Comparison of ENCODE assay signal across 11 mouse cellular contexts in the genomic region with DNA sequence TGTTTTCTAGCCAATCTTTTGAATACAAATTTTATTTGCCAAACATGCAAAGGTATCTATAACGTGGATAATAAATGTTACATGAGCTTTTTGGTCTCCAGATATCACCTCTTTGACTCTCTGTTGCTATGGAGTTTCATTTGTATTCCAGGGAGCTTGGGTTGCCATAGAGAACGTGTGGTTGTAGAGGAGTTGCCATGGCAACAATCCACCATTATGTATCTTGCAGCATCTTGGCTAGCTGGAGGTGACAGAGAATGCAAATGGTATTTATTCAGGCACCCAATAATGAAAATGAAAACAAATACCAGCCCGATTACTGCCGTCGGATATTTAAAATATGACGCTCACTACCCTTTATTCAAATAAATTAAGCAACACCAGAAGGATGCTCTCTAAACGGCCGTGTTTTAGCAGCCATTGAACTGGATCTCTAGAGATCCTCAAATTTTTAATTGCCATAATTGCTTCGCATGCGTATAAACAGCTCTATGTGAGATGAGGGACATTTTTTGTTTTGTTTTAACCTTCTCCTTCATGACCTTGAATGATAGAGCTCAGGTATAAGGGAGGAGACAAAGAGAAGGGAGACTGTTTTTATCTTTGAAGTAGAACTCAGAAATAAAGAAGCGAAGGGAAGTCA.
DNase-seq lines count a peak whose midpoint lies in the region; ATAC-seq and TF ChIP-seq lines count a peak whose summit lies in the region.
"Had no signal": no experiment of that assay in that cellular context is flagged by ENCODE, and none has a peak within 500 bp of the region (broad histone marks: within the 10 kb centered on the region; RNA-seq: fewer than 3 reads in every experiment).

No protein-coding gene starts in this region.

- H3K36me3 ChIP-seq in forebrain, embryonic 10.5 days (replicated peaks) = no peaks in the 10 kb centered on the region
- H3K36me3 ChIP-seq in midbrain, embryonic 16.5 days (ENCODE audit: control insufficient read depth, insufficient read depth, low read length) = no peaks in the 10 kb centered on the region
- no peaks in the 10 kb centered on the region for H3K36me3 ChIP-seq in liver, embryonic 12.5 days
- H3K36me3 ChIP-seq in kidney, embryonic 14.5 days (ENCODE audit: control insufficient read depth, insufficient read depth, low read length) = no peaks in the 10 kb centered on the region
- H3K36me3 ChIP-seq in heart, embryonic 12.5 days = no peaks in the 10 kb centered on the region
- H3K36me3 ChIP-seq: G1E had no signal

- TF ChIP-seq CTCF in layer of hippocampus, adult 2 months (conservative IDR thresholded peaks at IDR 0.05) = no peak

- no peak overlapping the region for H3K4me3 ChIP-seq in forebrain, embryonic 10.5 days
- H3K4me3 ChIP-seq in layer of hippocampus, adult 2 months = peak overlapping the region; percentile 38
- peak overlapping the region; percentile 12; the same call in 1 of the 2 replicates for H3K4me3 ChIP-seq in midbrain, embryonic 16.5 days (ENCODE audit: low read depth, low read length)
- H3K4me3 ChIP-seq in liver, embryonic 12.5 days = no peak overlapping the region
- no peak overlapping the region for H3K4me3 ChIP-seq in kidney, embryonic 14.5 days (ENCODE audit: low read length)
- H3K4me3 ChIP-seq in heart, embryonic 12.5 days = no peak overlapping the region

- H3K4me1 ChIP-seq in forebrain, embryonic 10.5 days = peaks cover 29% of the 10 kb centered on the region
- peaks cover 36% of the 10 kb centered on the region for H3K4me1 ChIP-seq in midbrain, embryonic 16.5 days (ENCODE audit: control insufficient read depth, insufficient read depth, low read length)
- no peaks in the 10 kb centered on the region for H3K4me1 ChIP-seq in liver, embryonic 12.5 days
- no peaks in the 10 kb centered on the region for H3K4me1 ChIP-seq in kidney, embryonic 14.5 days (ENCODE audit: control insufficient read depth, insufficient read depth, low read length)
- no peaks in the 10 kb centered on the region for H3K4me1 ChIP-seq in heart, embryonic 12.5 days (replicated peaks)

- no peaks in the 10 kb centered on the region for H3K27me3 ChIP-seq in forebrain, embryonic 10.5 days (ENCODE audit: poor library complexity, severe bottlenecking)
- H3K27me3 ChIP-seq in midbrain, embryonic 16.5 days (ENCODE audit: control insufficient read depth, insufficient read depth, low read depth, low read length) = no peaks in the 10 kb centered on the region
- H3K27me3 ChIP-seq in liver, embryonic 12.5 days (replicated peaks) = no peaks in the 10 kb centered on the region
- H3K27me3 ChIP-seq in kidney, embryonic 14.5 days (ENCODE audit: control insufficient read depth, insufficient read depth, low read length) = no peaks in the 10 kb centered on the region
- no peaks in the 10 kb centered on the region for H3K27me3 ChIP-seq in heart, embryonic 12.5 days (replicated peaks)

- ATAC-seq in midbrain, embryonic 16.5 days = peak; percentile 94
- no peak for ATAC-seq in liver, embryonic 12.5 days
- no peak for ATAC-seq in kidney, embryonic 14.5 days (ENCODE audit: low FRiP score, low TSS enrichment)
- no peak for ATAC-seq in heart, embryonic 12.5 days (ENCODE audit: insufficient number of reproducible peaks, low FRiP score)

- WGBS in forebrain, embryonic 10.5 days = 75% methylated on average over 11 of the region's 11 CpGs
- WGBS in midbrain, embryonic 16.5 days = 15% methylated on average over 11 of the region's 11 CpGs
- WGBS in liver, embryonic 12.5 days (ENCODE audit: insufficient replicate concordance) = 72% methylated on average over 11 of the region's 11 CpGs
- WGBS in kidney, embryonic 14.5 days = 81% methylated on average over 11 of the region's 11 CpGs
- 78% methylated on average over 11 of the region's 11 CpGs for WGBS in heart, embryonic 12.5 days

- H3K27ac ChIP-seq in forebrain, embryonic 10.5 days = 0 out of 2 replicates have a peak overlapping the region, but pooled peaks have one; percentile 1
- peak overlapping the region; percentile 93 for H3K27ac ChIP-seq in layer of hippocampus, adult 2 months
- peak overlapping the region; percentile 96 for H3K27ac ChIP-seq in midbrain, embryonic 16.5 days (ENCODE audit: low read length)
- H3K27ac ChIP-seq in liver, embryonic 12.5 days = no peak overlapping the region
- no peak overlapping the region for H3K27ac ChIP-seq in kidney, embryonic 14.5 days (ENCODE audit: low read depth, low read length)
- no peak overlapping the region for H3K27ac ChIP-seq in heart, embryonic 12.5 days (ENCODE audit: poor library complexity, severe bottlenecking)

- peak overlapping the region; percentile 48 for H3K4me2 ChIP-seq in midbrain, embryonic 16.5 days (ENCODE audit: low read length)
- no peak overlapping the region for H3K4me2 ChIP-seq in liver, embryonic 12.5 days
- no peak overlapping the region for H3K4me2 ChIP-seq in kidney, embryonic 14.5 days (replicated peaks; ENCODE audit: low read depth, low read length)
- H3K4me2 ChIP-seq in heart, embryonic 12.5 days = no peak overlapping the region

- DNase-seq in ZHBTc4 (ENCODE audit: low read depth, low spot score) = peak; percentile 30
- peak; percentile 37 for DNase-seq in forebrain, embryonic 10.5 days (ENCODE audit: extremely low spot score, low spot score)
- DNase-seq in layer of hippocampus, adult 2 months (ENCODE audit: low spot score in 2 of 2) = peak; percentile 60 to 86
- DNase-seq in cerebellum, adult 11 months = no peak
- DNase-seq: kidney, postnatal 14 days; lung, postnatal 10 days had no signal

- H3K9ac ChIP-seq in midbrain, embryonic 16.5 days (ENCODE audit: low read depth, low read length) = peak overlapping the region; percentile 28; the same call in 1 of the 2 replicates
- H3K9ac ChIP-seq in liver, embryonic 12.5 days = no peak overlapping the region
- H3K9ac ChIP-seq in kidney, embryonic 14.5 days (ENCODE audit: low read depth, low read length) = no peak overlapping the region
- no peak overlapping the region for H3K9ac ChIP-seq in heart, embryonic 12.5 days

- no peaks in the 10 kb centered on the region for H3K9me3 ChIP-seq in forebrain, embryonic 10.5 days
- H3K9me3 ChIP-seq in midbrain, embryonic 16.5 days (replicated peaks; ENCODE audit: control insufficient read depth, low read length, poor library complexity, severe bottlenecking) = no peaks in the 10 kb centered on the region
- H3K9me3 ChIP-seq in liver, embryonic 12.5 days (replicated peaks) = no peaks in the 10 kb centered on the region
- no peaks in the 10 kb centered on the region for H3K9me3 ChIP-seq in kidney, embryonic 14.5 days (ENCODE audit: control insufficient read depth, low read length)
- H3K9me3 ChIP-seq in heart, embryonic 12.5 days (replicated peaks) = no peaks in the 10 kb centered on the region

Comparison
In these comparisons a context has a peak if more than half of its experiments do, and no peak if none do; other contexts are left out.
1. H3K27ac ChIP-seq: peak in forebrain, embryonic 10.5 days (single experiment), layer of hippocampus, adult 2 months (single experiment) and midbrain, embryonic 16.5 days (single experiment); none in liver, embryonic 12.5 days (single experiment), kidney, embryonic 14.5 days (single experiment) and heart, embryonic 12.5 days (single experiment).
2. H3K4me3 ChIP-seq: peak in layer of hippocampus, adult 2 months (single experiment) and midbrain, embryonic 16.5 days (single experiment); none in forebrain, embryonic 10.5 days (single experiment), liver, embryonic 12.5 days (single experiment), kidney, embryonic 14.5 days (single experiment) and heart, embryonic 12.5 days (single experiment).